In genomic region chr16:87420662-87421061, GRCm38 (mm10) we compare ENCODE assay signal across 28 mouse cellular contexts. TPM values are rescaled to one million over a fixed set of nuclear protein-coding genes. Genes with fewer than 3 reads are reported as not detected.
DNase-seq lines count a peak whose midpoint lies in the region; ATAC-seq and TF ChIP-seq lines count a peak whose summit lies in the region.
"Had no signal": no experiment of that assay in that cellular context is flagged by ENCODE, and none has a peak within 500 bp of the region (broad histone marks: within the 10 kb centered on the region; RNA-seq: fewer than 3 reads in every experiment).

No protein-coding gene starts in this region.

- 75% methylated on average over 8 of the region's 8 CpGs for WGBS in cerebellum, adult 2 months

- intact Hi-C loops in heart, postnatal 14 days (cut with DNase I) = no loop called here

- no peak overlapping the region for H3K27ac ChIP-seq in cerebellum, adult 2 months (ENCODE audit: insufficient read depth, low read length)
- H3K27ac ChIP-seq: embryonic facial prominence, embryonic 13.5 days; embryonic facial prominence, embryonic 15.5 days; forebrain, embryonic 10.5 days; forebrain, embryonic 12.5 days had no signal

- peak; percentile 55 for DNase-seq in heart, adult 11 months
- no peak for DNase-seq in heart, postnatal 14 days
- DNase-seq in brain, adult 2 months (ENCODE audit: low read depth, low spot score) = peak; percentile 10
- no peak for DNase-seq in heart, adult 8-10 months (ENCODE audit: low spot score)
- no peak for DNase-seq in cerebellum, adult 2 months
- no peak for DNase-seq in layer of hippocampus, postnatal 14 days (ENCODE audit: low spot score in 2 of 2)
- DNase-seq: adrenal gland, adult 8-10 months; adrenal gland, postnatal 14 days; adrenal gland, postnatal 36 days; B cell, adult 2 months; cerebellum, adult 11 months; cerebellum, adult 18-20 months; cerebellum, adult 9-10 months; cerebellum, postnatal 10 days; cerebellum, postnatal 25 days; embryo, embryonic 11 days had no signal

- H3K4me3 ChIP-seq in cerebellum, adult 2 months (replicated peaks; ENCODE audit: insufficient read depth, low read depth, low read length) = no peak overlapping the region
- H3K4me3 ChIP-seq: embryonic facial prominence, embryonic 13.5 days; embryonic facial prominence, embryonic 15.5 days; erythroblast, embryonic 14.5 days; forebrain, embryonic 10.5 days; forebrain, embryonic 12.5 days had no signal

- no peak for TF ChIP-seq CTCF in cerebellum, adult 2 months (IDR thresholded peaks at IDR 0.05; ENCODE audit: borderline replicate concordance, insufficient read depth, low read depth, low read length)

- ATAC-seq in granulocyte monocyte progenitor cell, adult 5-6 weeks (replicated peaks; ENCODE audit: poor library complexity, severe bottlenecking) = peak; percentile 88
- peak; percentile 58 for ATAC-seq in megakaryocyte progenitor cell, adult 5-6 weeks (replicated peaks; ENCODE audit: poor library complexity)
- ATAC-seq: CD4-positive, CD25-positive, alpha-beta regulatory T cell, adult 4 months; forebrain, embryonic 14.5 days; forebrain, embryonic 16.5 days; Patski had no signal

- no peak for TF ChIP-seq POLR2A in cerebellum, adult 2 months (IDR thresholded peaks at IDR 0.05; ENCODE audit: borderline replicate concordance, insufficient read depth, low read length)

- no peaks in the 10 kb centered on the region for H3K27me3 ChIP-seq in cerebellum, adult 2 months (ENCODE audit: control insufficient read depth, insufficient read depth, low read length)
- H3K27me3 ChIP-seq: CH12.LX; embryonic facial prominence, embryonic 13.5 days; embryonic facial prominence, embryonic 15.5 days; forebrain, embryonic 12.5 days; Patski had no signal

- H3K4me1 ChIP-seq in cerebellum, adult 2 months (ENCODE audit: control insufficient read depth, insufficient read depth, low read length) = no peaks in the 10 kb centered on the region
- H3K4me1 ChIP-seq: embryonic facial prominence, embryonic 13.5 days; embryonic facial prominence, embryonic 15.5 days; forebrain, embryonic 10.5 days; forebrain, embryonic 12.5 days had no signal

RNA-seq across cellular contexts. Expression of gene Ltn1, which starts 11.8 kb away (rescaled TPM):
- 10 to 100 TPM; 22.7 to 23.4 TPM for total RNA-seq in heart, postnatal 14 days (2021)
- total RNA-seq in granulocyte monocyte progenitor cell, adult 5-6 weeks (2014; fragmentation: Nextera tagmentation) = 25.6 and 31.2 TPM in 2 replicates
- total RNA-seq in granulocyte monocyte progenitor cell, adult 5-6 weeks (2017) = 28.5 and 28.6 TPM in 2 replicates
- total RNA-seq in megakaryocyte progenitor cell, adult 5-6 weeks (2015) = 31.2 and 32.7 TPM in 2 replicates
- total RNA-seq in megakaryocyte progenitor cell, adult 5-6 weeks (2017) = 25.7 and 26.8 TPM in 2 replicates
- 10 to 100 TPM; 20.4 to 22.8 (median 21.1) TPM for total RNA-seq in heart, adult 8-10 months (2022)
- 16.5 and 17.6 TPM in 2 replicates for polyA plus RNA-seq in cerebellum, adult 2 months (2012; rRNA removed)
- 10 to 100 TPM; 44.3 to 47.7 TPM for total RNA-seq in layer of hippocampus, postnatal 14 days (2021)

RNA-seq across cellular contexts. Expression of gene Rwdd2b, which starts 19.7 kb away (rescaled TPM):
- total RNA-seq in heart, postnatal 14 days (2021) = 1 to 10 TPM; 5.8 TPM
- 11.1 and 16.9 TPM in 2 replicates for total RNA-seq in granulocyte monocyte progenitor cell, adult 5-6 weeks (2014; fragmentation: Nextera tagmentation)
- 17.5 and 18.5 TPM in 2 replicates for total RNA-seq in granulocyte monocyte progenitor cell, adult 5-6 weeks (2017)
- total RNA-seq in megakaryocyte progenitor cell, adult 5-6 weeks (2015) = 8.4 and 9.8 TPM in 2 replicates
- 14.3 and 22.5 TPM in 2 replicates for total RNA-seq in megakaryocyte progenitor cell, adult 5-6 weeks (2017)
- 1 to 10 TPM; 4.9 to 6.4 (median 5.5) TPM for total RNA-seq in heart, adult 8-10 months (2022)
- 10.2 and 11.5 TPM in 2 replicates for polyA plus RNA-seq in cerebellum, adult 2 months (2012; rRNA removed)
- total RNA-seq in layer of hippocampus, postnatal 14 days (2021) = 10 to 100 TPM in 1 of 2 experiments, 1 to 10 TPM in 1; 9.3 to 10.5 TPM

RNA-seq across cellular contexts. Expression of gene Usp16, which starts 33.8 kb away (rescaled TPM):
- 10 to 100 TPM; 34.6 to 46.0 TPM for total RNA-seq in heart, postnatal 14 days (2021)
- 72.4 and 73.8 TPM in 2 replicates for total RNA-seq in granulocyte monocyte progenitor cell, adult 5-6 weeks (2014; fragmentation: Nextera tagmentation)
- total RNA-seq in granulocyte monocyte progenitor cell, adult 5-6 weeks (2017) = 120 and 133 TPM in 2 replicates
- total RNA-seq in megakaryocyte progenitor cell, adult 5-6 weeks (2015) = 86.5 and 92.9 TPM in 2 replicates
- total RNA-seq in megakaryocyte progenitor cell, adult 5-6 weeks (2017) = 96.9 and 121 TPM in 2 replicates
- 10 to 100 TPM; 29.3 to 45.0 (median 37.9) TPM for total RNA-seq in heart, adult 8-10 months (2022)
- 65.5 and 71.5 TPM in 2 replicates for polyA plus RNA-seq in cerebellum, adult 2 months (2012; rRNA removed)
- 10 to 100 TPM; 48.7 to 52.8 TPM for total RNA-seq in layer of hippocampus, postnatal 14 days (2021)

Comparison
In these comparisons a context has a peak if more than half of its experiments do, and no peak if none do; other contexts are left out.
1. DNase-seq: peak in heart, adult 11 months (single experiment) and brain, adult 2 months (single experiment); none in heart, postnatal 14 days (0 of 2), heart, adult 8-10 months (single experiment), cerebellum, adult 2 months (0 of 2) and layer of hippocampus, postnatal 14 days (0 of 2).